Mouse (Mus musculus) heart, postnatal 0 days (tissue): ENCODE measurements around the gene Phactr1.

Experiments
- CTCF ChIP-seq: IDR thresholded peaks from 2 replicates; pipeline ENCODE4 v1.5.1; 2016; ENCODE audit warnings: antibody characterized with exemption, control low read depth, low read depth
- EP300 ChIP-seq: IDR thresholded peaks from 2 replicates; pipeline ENCODE4 v1.6.1; 2016; ENCODE audit warnings: antibody characterized with exemption, low read depth

GRCm38 (mm10) chr13:43048553-43048952 is 368.1 kb downstream of the Phactr1 start:
- no peak for TF ChIP-seq CTCF
- no peak for TF ChIP-seq EP300
